Mouse (Mus musculus): ENCODE measurements around the gene Fgf4. TPM values are rescaled to one million over a fixed set of nuclear protein-coding genes. Genes with fewer than 3 reads are reported as not detected.
A peak's percentile ranks its signal among the peaks of the same experiment; 100 is the strongest.

The Fgf4 gene
- total and polyA plus RNA-seq, 2 experiments from 2014 or later = not detected

- no peak for ATAC-seq
- no peak overlapping the region for H3K4me3 ChIP-seq (ENCODE audit: low read length)
- no peaks in the 10 kb centered on the region for H3K9me3 ChIP-seq (ENCODE audit: low read length)
- H3K4me2 ChIP-seq (ENCODE audit: low read depth, low read length) = no peak overlapping the region
- H3K36me3 ChIP-seq (ENCODE audit: insufficient read depth, low read length) = no peaks in the 10 kb centered on the region
- no peaks in the 10 kb centered on the region for H3K4me1 ChIP-seq (ENCODE audit: insufficient read depth, low read length)
- no peak overlapping the region for H3K27ac ChIP-seq
- H3K27me3 ChIP-seq (ENCODE audit: insufficient read depth, low read length) = no peaks in the 10 kb centered on the region
- no peak overlapping the region for H3K9ac ChIP-seq (replicated peaks; ENCODE audit: low read length)
- WGBS = 16% methylated on average over 11 of the region's 11 CpGs
- no peak for DNase-seq (ENCODE audit: low spot score)
- TF ChIP-seq CTCF (IDR thresholded peaks at IDR 0.05; ENCODE audit: low read depth) = no peak
Observed at GRCm38 (mm10) chr7:144828369-144828768, 18.8 kb upstream of the Fgf4 start.

- Histone ChIP-seq H3K4me3 (ENCODE audit: low read length) (peak within 1 kb of the TSS; percentile 42), H3K27me3 (ENCODE audit: insufficient read depth, low read length) (peaks cover 34% of the 10 kb centered on the region), H3K36me3 (ENCODE audit: insufficient read depth, low read length) (no peaks in the 10 kb centered on the region), H3K9me3 (ENCODE audit: low read length) (no peaks in the 10 kb centered on the region), H3K27ac (0 out of 2 replicates have a peak within 1 kb of the TSS, but pooled peaks have one; percentile 15), H3K9ac (replicated peaks; ENCODE audit: low read length) (peak within 1 kb of the TSS; percentile 30; the same call in 1 of the 2 replicates), H3K4me1 (ENCODE audit: insufficient read depth, low read length) (no peaks in the 10 kb centered on the region), H3K4me2 (ENCODE audit: low read depth, low read length) (peak within 1 kb of the TSS; percentile 60)
- no peak for TF ChIP-seq CTCF (IDR thresholded peaks at IDR 0.05; ENCODE audit: low read depth)
- DNase-seq (ENCODE audit: low spot score) = no peak
- WGBS = 2% methylated on average over 38 of the region's 43 CpGs
- no peak for ATAC-seq
Observed at GRCm38 (mm10) chr7:144837891-144838488, 9.2 kb upstream of the Fgf4 start, which contains the start of gene Fgf3. Fgf3 (plus strand) TSS chr7:144838083.

GRCm38 (mm10) chr7:144838522-144839503 lies 8.4 kb upstream of the Fgf4 start:
- Histone ChIP-seq H3K4me3 (ENCODE audit: low read length) (peak overlapping the region; percentile 42), H3K27me3 (ENCODE audit: insufficient read depth, low read length) (peaks cover 34% of the 10 kb centered on the region), H3K9ac (replicated peaks; ENCODE audit: low read length) (peak overlapping the region; percentile 30; the same call in 1 of the 2 replicates), H3K4me2 (ENCODE audit: low read depth, low read length) (peak overlapping the region; percentile 60), H3K4me1 (ENCODE audit: insufficient read depth, low read length) (no peaks in the 10 kb centered on the region), H3K9me3 (ENCODE audit: low read length) (no peaks in the 10 kb centered on the region), H3K36me3 (ENCODE audit: insufficient read depth, low read length) (no peaks in the 10 kb centered on the region), H3K27ac (0 out of 2 replicates have a peak overlapping the region, but pooled peaks have one; percentile 15)
- peak; percentile 68; the same call in 1 of the 2 replicates for ATAC-seq
- WGBS = under 1% methylated on average over 94 of the region's 94 CpGs
- TF ChIP-seq CTCF (IDR thresholded peaks at IDR 0.05; ENCODE audit: low read depth) = no peak
- DNase-seq (ENCODE audit: low spot score) = peak; percentile 34

- no peak for ATAC-seq
- 0 out of 2 replicates have a peak, but pooled peaks cover 3% of the 10 kb centered on the region for H3K27me3 ChIP-seq (ENCODE audit: insufficient read depth, low read length)
Observed at GRCm38 (mm10) chr7:144846158-144846557, 1.0 kb upstream of the Fgf4 start.

GRCm38 (mm10) chr7:144851321-144851720 lies 4.2 kb downstream of the Fgf4 start:
- no peak overlapping the region for H3K27ac ChIP-seq
- no peaks in the 10 kb centered on the region for H3K4me1 ChIP-seq (ENCODE audit: insufficient read depth, low read length)
- no peak for ATAC-seq
- H3K9ac ChIP-seq (replicated peaks; ENCODE audit: low read length) = no peak overlapping the region
- no peaks in the 10 kb centered on the region for H3K27me3 ChIP-seq (ENCODE audit: insufficient read depth, low read length)
- 68% methylated on average over 3 of the region's 3 CpGs for WGBS
- DNase-seq (ENCODE audit: low spot score) = no peak
- no peaks in the 10 kb centered on the region for H3K9me3 ChIP-seq (ENCODE audit: low read length)
- H3K36me3 ChIP-seq (ENCODE audit: insufficient read depth, low read length) = no peaks in the 10 kb centered on the region
- H3K4me2 ChIP-seq (ENCODE audit: low read depth, low read length) = no peak overlapping the region
- TF ChIP-seq CTCF (IDR thresholded peaks at IDR 0.05; ENCODE audit: low read depth) = no peak
- H3K4me3 ChIP-seq (ENCODE audit: low read length) = no peak overlapping the region

More at GRCm38 (mm10) chr7:144846158-144846557, 1.0 kb upstream of the Fgf4 start:
- H3K27ac ChIP-seq = no peak overlapping the region
- H3K4me1 ChIP-seq (ENCODE audit: insufficient read depth, low read length) = no peaks in the 10 kb centered on the region
- H3K9ac ChIP-seq (replicated peaks; ENCODE audit: low read length) = no peak overlapping the region
- no peak overlapping the region for H3K4me3 ChIP-seq (ENCODE audit: low read length)
- no peak for DNase-seq (ENCODE audit: low spot score)
- WGBS = 33% methylated on average over 4 of the region's 4 CpGs
- no peak overlapping the region for H3K4me2 ChIP-seq (ENCODE audit: low read depth, low read length)
- no peaks in the 10 kb centered on the region for H3K9me3 ChIP-seq (ENCODE audit: low read length)
- no peaks in the 10 kb centered on the region for H3K36me3 ChIP-seq (ENCODE audit: insufficient read depth, low read length)
- peak; percentile 72 for TF ChIP-seq CTCF (IDR thresholded peaks at IDR 0.05; ENCODE audit: low read depth)

- peaks cover 7% of the 10 kb centered on the region; the same call in 1 of the 2 replicates for H3K27me3 ChIP-seq (ENCODE audit: insufficient read depth, low read length)
- no peak overlapping the region for H3K4me2 ChIP-seq (ENCODE audit: low read depth, low read length)
- ATAC-seq (no peak), DNase-seq (ENCODE audit: low spot score) (no peak)
- 65% methylated on average over 3 of the region's 3 CpGs for WGBS
- H3K4me1 ChIP-seq (ENCODE audit: insufficient read depth, low read length) = no peaks in the 10 kb centered on the region
- TF ChIP-seq CTCF (IDR thresholded peaks at IDR 0.05; ENCODE audit: low read depth) = no peak
- no peaks in the 10 kb centered on the region for H3K9me3 ChIP-seq (ENCODE audit: low read length)
- H3K36me3 ChIP-seq (ENCODE audit: insufficient read depth, low read length) = no peaks in the 10 kb centered on the region
- H3K4me3 ChIP-seq (ENCODE audit: low read length) = no peak overlapping the region
- H3K9ac ChIP-seq (replicated peaks; ENCODE audit: low read length) = no peak overlapping the region
- H3K27ac ChIP-seq = no peak overlapping the region
Observed at GRCm38 (mm10) chr7:144854966-144855365, 7.8 kb downstream of the Fgf4 start.

Measured in hindbrain, postnatal 0 days (tissue).